Mouse (Mus musculus) MEL (cell line): Measurements from ENCODE around the gene Celsr1. TPM values are rescaled to one million over a fixed set of nuclear protein-coding genes. Genes with fewer than 3 reads are reported as not detected.

Source experiments
- DNase-seq: peaks from one replicate; pipeline ENCODE4 v3.0.0; 2011; ENCODE audit warnings: low read depth, low spot score
- H3K27ac ChIP-seq: 2 replicates; pipeline ENCODE4 v1.5.1; 2012; ENCODE audit warnings: low read depth, mild to moderate bottlenecking, control low read depth, low read length, moderate library complexity; ENCODE audit not compliant: control insufficient read depth
- H3K27me3 ChIP-seq, 2 experiments: fragments of 150-350 bp in 1 of 2; sonication (generic) in 1 of 2; 2 replicates each; pipeline ENCODE4 v1.6.1; 2012; ENCODE audit warnings: low read length in 2 of 2, mild to moderate bottlenecking in 2 of 2, improper control_type of control experiment in 1 of 2, moderate library complexity in 1 of 2; ENCODE audit not compliant: insufficient read depth in 2 of 2, control insufficient read depth in 1 of 2
- H3K36me3 ChIP-seq, 2 experiments: 2 replicates each; pipeline ENCODE4 v1.6.1; 2012 to 2014; ENCODE audit warnings: low read length in 2 of 2, improper control_type of control experiment in 1 of 2, inconsistent platforms in 1 of 2, mild to moderate bottlenecking in 1 of 2; ENCODE audit not compliant: insufficient read depth in 2 of 2, control insufficient read depth in 1 of 2
- H3K4me1 ChIP-seq, 2 experiments: fragments of 150-350 bp in 1 of 2; sonication (generic) in 1 of 2; 2 replicates each; pipeline ENCODE4 v1.6.1; 2012; ENCODE audit warnings: low read length in 2 of 2, improper control_type of control experiment in 1 of 2, mild to moderate bottlenecking in 1 of 2; ENCODE audit not compliant: insufficient read depth in 2 of 2, control insufficient read depth in 1 of 2
- H3K4me3 ChIP-seq, 2 experiments: fragments of 150-350 bp in 1 of 2; sonication (generic) in 1 of 2; 2 replicates each; pipeline ENCODE4 v1.5.1; 2012; ENCODE audit warnings: low read depth in 2 of 2, low read length in 2 of 2, mild to moderate bottlenecking in 2 of 2, moderate library complexity in 2 of 2, control low read depth in 1 of 2, improper control_type of control experiment in 1 of 2; ENCODE audit not compliant: control insufficient read depth in 1 of 2, insufficient read depth in 1 of 2
- H3K79me2 ChIP-seq: 2 replicates; pipeline ENCODE4 v1.6.1; 2012; ENCODE audit warnings: mild to moderate bottlenecking, low read length, moderate library complexity; ENCODE audit not compliant: control insufficient read depth, poor library complexity, insufficient read depth
- H3K9ac ChIP-seq: 2 replicates; pipeline ENCODE4 v1.6.1; 2012; ENCODE audit warnings: low read depth, mild to moderate bottlenecking, control low read depth, low read length, moderate library complexity; ENCODE audit not compliant: control insufficient read depth, poor library complexity, severe bottlenecking
- H3K9me3 ChIP-seq: fragments of 150-350 bp; sonication (generic); replicated peaks from 2 replicates; pipeline ENCODE4 v1.6.1; 2012; ENCODE audit warnings: mild to moderate bottlenecking, low read length, improper control_type of control experiment, moderate library complexity; ENCODE audit not compliant: insufficient read depth
- BHLHE40 ChIP-seq: IDR thresholded peaks from 2 replicates; pipeline ENCODE4 v1.6.1; 2012; ENCODE audit warnings: low read depth, mild to moderate bottlenecking, inconsistent platforms, low read length, improper control_type of control experiment, borderline replicate concordance
- CHD1 ChIP-seq: IDR thresholded peaks from 2 replicates; pipeline ENCODE4 v1.6.1; 2012; ENCODE audit warnings: low read depth, mild to moderate bottlenecking, inconsistent platforms, low read length, improper control_type of control experiment
- CHD2 ChIP-seq: IDR thresholded peaks from 2 replicates; pipeline ENCODE4 v1.6.1; 2011; ENCODE audit warnings: low read length, improper control_type of control experiment
- CTCF ChIP-seq, 3 experiments: IDR thresholded peaks in 2 of 3; conservative IDR thresholded peaks in 1 of 3; 2 replicates each; pipeline ENCODE4 v1.5.1; 2011 to 2012; ENCODE audit warnings: low read length in 3 of 3, low read depth in 2 of 3, mild to moderate bottlenecking in 2 of 3, improper control_type of control experiment in 1 of 3, inconsistent platforms in 1 of 3, mixed read lengths in 1 of 3, moderate library complexity in 1 of 3; ENCODE audit not compliant: control insufficient read depth in 1 of 3, insufficient read depth in 1 of 3, poor library complexity in 1 of 3, severe bottlenecking in 1 of 3
- E2F4 ChIP-seq: IDR thresholded peaks from 2 replicates; pipeline ENCODE4 v1.6.1; 2011; ENCODE audit warnings: low read depth, low read length, improper control_type of control experiment, borderline replicate concordance
- ELF1 ChIP-seq: IDR thresholded peaks from 2 replicates; pipeline ENCODE4 v1.6.1; 2014; ENCODE audit warnings: low read depth, mild to moderate bottlenecking, inconsistent platforms, low read length, improper control_type of control experiment, moderate library complexity
- EP300 ChIP-seq, 2 experiments: IDR thresholded peaks; 2 replicates each; pipeline ENCODE4 v1.6.1; 2011; ENCODE audit warnings: improper control_type of control experiment in 2 of 2, low read length in 2 of 2, low read depth in 1 of 2, mild to moderate bottlenecking in 1 of 2
- ETS1 ChIP-seq: IDR thresholded peaks from 2 replicates; pipeline ENCODE4 v1.6.1; 2012; ENCODE audit warnings: low read depth, mild to moderate bottlenecking, inconsistent platforms, low read length, improper control_type of control experiment, moderate library complexity
- GABPA ChIP-seq: IDR thresholded peaks from 2 replicates; pipeline ENCODE4 v1.6.1; 2012; ENCODE audit warnings: low read depth, mild to moderate bottlenecking, inconsistent platforms, low read length, improper control_type of control experiment, moderate library complexity
- GATA1 ChIP-seq: IDR thresholded peaks from 2 replicates; pipeline ENCODE4 v1.6.1; 2011; ENCODE audit warnings: low read depth, low read length, improper control_type of control experiment
- HCFC1 ChIP-seq: IDR thresholded peaks from 2 replicates; pipeline ENCODE4 v1.6.1; 2012; ENCODE audit warnings: low read depth, mild to moderate bottlenecking, inconsistent platforms, low read length, improper control_type of control experiment, moderate library complexity
- JUND ChIP-seq: IDR thresholded peaks from 2 replicates; pipeline ENCODE4 v1.6.1; 2011; ENCODE audit warnings: low read depth, mild to moderate bottlenecking, improper control_type of control experiment, low read length
- KAT2A ChIP-seq: conservative IDR thresholded peaks from 2 replicates; pipeline ENCODE4 v1.6.1; 2012; ENCODE audit warnings: low read depth, low read length, improper control_type of control experiment, inconsistent platforms
- MAFK ChIP-seq: IDR thresholded peaks from 2 replicates; pipeline ENCODE4 v1.6.1; 2011; ENCODE audit warnings: low read depth, mild to moderate bottlenecking, low read length, improper control_type of control experiment, borderline replicate concordance
- MAX ChIP-seq: IDR thresholded peaks from 2 replicates; pipeline ENCODE4 v1.6.1; 2011; ENCODE audit warnings: low read length, improper control_type of control experiment
- MAZ ChIP-seq: IDR thresholded peaks from 2 replicates; pipeline ENCODE4 v1.6.1; 2012; ENCODE audit warnings: low read depth, mild to moderate bottlenecking, inconsistent platforms, low read length, improper control_type of control experiment
- MEF2A ChIP-seq: IDR thresholded peaks from 2 replicates; pipeline ENCODE4 v1.6.1; 2014; ENCODE audit warnings: low read depth, mild to moderate bottlenecking, inconsistent platforms, low read length, improper control_type of control experiment; ENCODE audit not compliant: poor library complexity, insufficient replicate concordance, severe bottlenecking; ENCODE audit errors: extremely low read depth
- MXI1 ChIP-seq: IDR thresholded peaks from 2 replicates; pipeline ENCODE4 v1.6.1; 2011; ENCODE audit warnings: mild to moderate bottlenecking, low read depth, low read length, improper control_type of control experiment
- MYB ChIP-seq: IDR thresholded peaks from 2 replicates; pipeline ENCODE4 v1.6.1; 2011; ENCODE audit warnings: mild to moderate bottlenecking, low read depth, low read length, improper control_type of control experiment
- MYC ChIP-seq: IDR thresholded peaks from 2 replicates; pipeline ENCODE4 v1.6.1; 2011; ENCODE audit warnings: low read depth, mild to moderate bottlenecking, low read length, improper control_type of control experiment, moderate library complexity
- NRF1 ChIP-seq: IDR thresholded peaks from 2 replicates; pipeline ENCODE4 v1.6.1; 2014; ENCODE audit warnings: low read depth, mild to moderate bottlenecking, inconsistent platforms, low read length, improper control_type of control experiment, moderate library complexity; ENCODE audit not compliant: poor library complexity, insufficient read depth, severe bottlenecking
- POLR2A ChIP-seq, 2 experiments: IDR thresholded peaks; 2 replicates each; pipeline ENCODE4 v1.6.1; 2011 to 2012; ENCODE audit warnings: low read length in 2 of 2, mild to moderate bottlenecking in 2 of 2, control low read depth in 1 of 2, improper control_type of control experiment in 1 of 2, low read depth in 1 of 2, moderate library complexity in 1 of 2; ENCODE audit not compliant: control insufficient read depth in 1 of 2, insufficient read depth in 1 of 2, poor library complexity in 1 of 2
- POLR2AphosphoS2 ChIP-seq: IDR thresholded peaks from 2 replicates; pipeline ENCODE4 v1.6.1; 2011; ENCODE audit warnings: low read length, improper control_type of control experiment
- POLR2AphosphoS5 ChIP-seq: IDR thresholded peaks from 2 replicates; pipeline ENCODE4 v1.6.1; 2012; ENCODE audit warnings: low read depth, borderline replicate concordance, mild to moderate bottlenecking, inconsistent platforms, low read length, moderate library complexity, mixed read lengths
- RAD21 ChIP-seq: IDR thresholded peaks from 2 replicates; pipeline ENCODE4 v1.6.1; 2011; ENCODE audit warnings: mild to moderate bottlenecking, low read depth, low read length, improper control_type of control experiment
- SIN3A ChIP-seq: IDR thresholded peaks from 2 replicates; pipeline ENCODE4 v1.6.1; 2012; ENCODE audit warnings: low read length, improper control_type of control experiment, inconsistent platforms
- SMC3 ChIP-seq: IDR thresholded peaks from 2 replicates; pipeline ENCODE4 v1.6.1; 2011; ENCODE audit warnings: low read depth, low read length, improper control_type of control experiment
- TAL1 ChIP-seq: IDR thresholded peaks from 2 replicates; pipeline ENCODE4 v1.6.1; 2012; ENCODE audit warnings: mild to moderate bottlenecking, inconsistent platforms, low read length, moderate library complexity, mixed read lengths
- TBP ChIP-seq: IDR thresholded peaks from 2 replicates; pipeline ENCODE4 v1.8.0; 2011; ENCODE audit warnings: low read depth, low read length, improper control_type of control experiment
- TCF12 ChIP-seq: IDR thresholded peaks from 2 replicates; pipeline ENCODE4 v1.6.1; 2014; ENCODE audit warnings: low read depth, mild to moderate bottlenecking, inconsistent platforms, low read length, improper control_type of control experiment, moderate library complexity
- UBTF ChIP-seq: IDR thresholded peaks from 2 replicates; pipeline ENCODE4 v1.6.1; 2012; ENCODE audit warnings: low read depth, mild to moderate bottlenecking, inconsistent platforms, low read length, improper control_type of control experiment, moderate library complexity, borderline replicate concordance; ENCODE audit not compliant: insufficient read depth
- USF1 ChIP-seq: IDR thresholded peaks from 2 replicates; pipeline ENCODE4 v1.6.1; 2014; ENCODE audit warnings: low read depth, mild to moderate bottlenecking, inconsistent platforms, low read length, improper control_type of control experiment, moderate library complexity
- USF2 ChIP-seq, 2 experiments: IDR thresholded peaks; 2 replicates each; pipeline ENCODE4 v1.6.1; 2011 to 2012; ENCODE audit warnings: improper control_type of control experiment in 2 of 2, low read length in 2 of 2, borderline replicate concordance in 1 of 2, inconsistent platforms in 1 of 2, low read depth in 1 of 2, mild to moderate bottlenecking in 1 of 2; ENCODE audit not compliant: insufficient read depth in 1 of 2
- ZC3H11A ChIP-seq: IDR thresholded peaks from 2 replicates; pipeline ENCODE4 v1.6.1; 2012; ENCODE audit warnings: low read depth, mild to moderate bottlenecking, inconsistent platforms, low read length, improper control_type of control experiment
- ZKSCAN1 ChIP-seq: IDR thresholded peaks from 2 replicates; pipeline ENCODE4 v1.6.1; 2012; ENCODE audit warnings: low read depth, mild to moderate bottlenecking, inconsistent platforms, low read length, improper control_type of control experiment, moderate library complexity
- ZMIZ1 ChIP-seq: IDR thresholded peaks from 2 replicates; pipeline ENCODE4 v1.6.1; 2012; ENCODE audit warnings: low read depth, mild to moderate bottlenecking, inconsistent platforms, low read length, improper control_type of control experiment, moderate library complexity
- ZNF384 ChIP-seq: IDR thresholded peaks from 2 replicates; pipeline ENCODE4 v1.6.1; 2012; ENCODE audit warnings: low read depth, mild to moderate bottlenecking, inconsistent platforms, low read length, improper control_type of control experiment
- polyA plus RNA-seq, 2 experiments: library from polyadenylated mRNA; stranded (reverse) in 1 of 2; unstranded in 1 of 2; fragments of >175 nt in 1 of 2; fragments of >200 nt in 1 of 2; gene quantifications; 2 replicates each; pipeline versions ENCODE4 v1.2.1 to v1.2.4; 2012; ENCODE audit warnings: low replicate concordance in 2 of 2, low read depth in 1 of 2; ENCODE audit not compliant: insufficient read length in 2 of 2, insufficient read depth in 1 of 2, missing spikeins in 1 of 2
- total RNA-seq: library from RNA; depleted of rRNA; stranded (reverse); fragments of 300-350 nt; gene quantifications from 2 replicates; pipeline ENCODE4 v1.2.3, GENCODE M21; 2012

Celsr1 gene
- total and polyA plus RNA-seq, 3 experiments, result 0.12 to 0.42 TPM; not detected in 1

DNA sequence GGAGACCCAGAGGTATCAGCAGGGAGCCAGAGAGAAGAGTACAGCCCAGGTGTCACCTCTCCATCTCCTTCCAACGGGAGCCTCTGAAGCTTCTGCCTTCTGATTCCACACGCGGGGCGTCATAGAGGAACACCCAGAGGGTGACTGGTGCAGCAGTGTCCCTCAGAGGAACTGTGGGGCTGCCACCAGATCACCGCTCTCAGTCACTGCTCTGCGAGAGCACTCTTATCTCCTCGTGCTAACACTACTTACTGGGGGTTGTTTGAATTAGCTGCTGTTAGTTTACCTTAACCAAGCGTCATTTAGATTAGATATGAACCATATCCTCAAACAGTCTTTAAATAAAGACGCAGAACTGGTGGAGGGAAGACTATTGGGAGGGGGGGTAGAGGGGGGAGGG lies 12.3 kb downstream of the Celsr1 start:
- Histone ChIP-seq H3K4me3 (no peak overlapping the region), H3K36me3 (peaks cover 0 to 9% of the 10 kb centered on the region in 2 experiments; a peak in 2 of 4 replicates), H3K27me3 (no peaks in the 10 kb centered on the region), H3K4me1 (peaks cover 10 to 33% of the 10 kb centered on the region in 2 experiments), H3K9ac (peak overlapping the region; percentile 50), H3K79me2 (no peaks in the 10 kb centered on the region; the same call in 1 of the 2 replicates), H3K9me3 (no peaks in the 10 kb centered on the region), H3K27ac (peak overlapping the region; percentile 82)
- peak; percentile 85 for DNase-seq
- TF ChIP-seq ZKSCAN1 (no peak), ZC3H11A (no peak), ETS1 (peak; percentile 77; the same call in 1 of the 2 replicates), KAT2A (no peak), GABPA (no peak), USF1 (no peak), EP300 (IDR thresholded peaks at IDR 0.05; ENCODE audit: low read depth in 1 of 2, low read length in 2 of 2) (peak; percentile 26 to 60; a peak in 3 of 4 replicates), MYC (peak; percentile 50; the same call in 1 of the 2 replicates), RAD21 (no peak), TAL1 (no peak), POLR2AphosphoS5 (no peak), ZNF384 (no peak), GATA1 (peak; percentile 80), JUND (no peak), CHD2 (no peak), ELF1 (no peak), POLR2AphosphoS2 (no peak), E2F4 (no peak), UBTF (0 out of 2 replicates have a peak, but pooled peaks have one; percentile 50), HCFC1 (0 out of 2 replicates have a peak, but pooled peaks have one; percentile 15), TBP (peak; percentile 92), SMC3 (no peak), ZMIZ1 (no peak), TCF12 (no peak; the same call in none of the 2 replicates), USF2 (IDR thresholded peaks at IDR 0.05; ENCODE audit: borderline replicate concordance in 1 of 2, insufficient read depth in 1 of 2, low read depth in 1 of 2, low read length in 2 of 2) (no peak), MAX (peak; percentile 73), MYB (no peak), MEF2A (no peak), CHD1 (no peak), NRF1 (no peak), CTCF (IDR thresholded peaks at IDR 0.05 in 2 of 3, conservative IDR thresholded peaks at IDR 0.05 in 1 of 3; ENCODE audit: control insufficient read depth in 1 of 3, insufficient read depth in 1 of 3, low read depth in 2 of 3, low read length in 3 of 3, poor library complexity in 1 of 3, severe bottlenecking in 1 of 3) (no peak), POLR2A (IDR thresholded peaks at IDR 0.05; ENCODE audit: control insufficient read depth in 1 of 2, insufficient read depth in 1 of 2, low read depth in 1 of 2, low read length in 2 of 2, poor library complexity in 1 of 2) (peak in 1 of 2 experiments; percentile 40; a peak in 1 of 4 replicates), MAZ (no peak; the same call in 1 of the 2 replicates), SIN3A (peak; percentile 75), MAFK (no peak), BHLHE40 (peak; percentile 27; the same call in 1 of the 2 replicates), MXI1 (peak; percentile 68; the same call in 1 of the 2 replicates)
